Mouse (Mus musculus) midbrain, embryonic 14.5 days (tissue): ENCODE data around the gene Duox2. TPM values are rescaled to one million over a fixed set of nuclear protein-coding genes. Genes with fewer than 3 reads are reported as not detected.

Experiments used
- polyA plus RNA-seq: library from polyadenylated mRNA; unstranded; fragments of >200 nt; fragmentation: Nextera tagmentation; extraction: Ambion mirVana; gene quantifications from 2 replicates; pipeline ENCODE4 v1.2.1, GENCODE M21; 2014

Duox2 gene
- polyA plus RNA-seq, 1 experiment from 2014 or later: 0.04 TPM

Other genes with a start within 250 kb of the Duox2 start
- 9.4 and 12.1 TPM in 2 replicates for gene Spg11, start 180.1 kb downstream of the Duox2 start, polyA plus RNA-seq
- gene B2m, start 150.8 kb downstream of the Duox2 start, polyA plus RNA-seq: 61.7 and 114 TPM in 2 replicates
- not detected in 2 replicates for gene Trim69, start 137.7 kb downstream of the Duox2 start, polyA plus RNA-seq
- gene Patl2, start 112.3 kb downstream of the Duox2 start, polyA plus RNA-seq: not detected in 2 replicates
- gene Terb2, start 112.2 kb downstream of the Duox2 start, polyA plus RNA-seq: not detected in 2 replicates
- 17.6 and 22.7 TPM in 2 replicates for gene Sord, start 63.7 kb downstream of the Duox2 start, polyA plus RNA-seq
- 0.23 TPM in 1 of 2 replicates, not detected in the other for gene Duoxa2, start 451 bp upstream of the Duox2 start, polyA plus RNA-seq
- 0.25 TPM in 1 of 2 replicates, not detected in the other for gene Duoxa1, start 15.3 kb upstream of the Duox2 start, polyA plus RNA-seq
- 0.18 and 0.22 TPM in 2 replicates for gene Duox1, start 17.2 kb upstream of the Duox2 start, polyA plus RNA-seq
- 15.9 and 19.2 TPM in 2 replicates for gene Shf, start 70.7 kb upstream of the Duox2 start, polyA plus RNA-seq
- not detected in 2 replicates for gene Slc28a2, start 128.0 kb upstream of the Duox2 start, polyA plus RNA-seq
- not detected in 2 replicates for gene Gm14085, start 186.5 kb upstream of the Duox2 start, polyA plus RNA-seq